Mouse (Mus musculus): ENCODE measurements at regions not wholly inside any gene's neighbourhood (a gene's known extent, or its start where the extent isn't known, plus 50 kb on each side); places are given as distances from the start of the nearest gene placed in this dataset.
A peak's percentile ranks its signal among the peaks of the same experiment; 100 is the strongest.

DNA sequence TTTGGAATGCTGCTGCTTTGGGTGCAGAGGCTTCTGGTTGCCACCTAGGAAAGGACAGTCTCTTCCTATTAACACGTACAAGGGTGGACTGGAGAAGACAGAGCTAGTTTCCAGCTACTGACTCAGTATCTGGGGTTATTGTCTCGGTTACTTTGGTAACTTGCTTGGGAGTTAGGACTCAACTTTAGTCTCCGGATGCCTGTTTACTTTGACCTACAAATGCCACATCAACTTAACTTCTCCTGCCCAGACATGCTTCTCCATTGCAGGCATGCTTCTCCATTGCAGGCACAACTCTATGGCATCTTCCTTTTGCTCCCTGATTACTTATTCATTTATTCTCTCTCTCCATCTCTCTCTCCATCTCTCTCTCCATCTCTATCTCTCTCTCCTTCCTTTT is 184.6 kb upstream of the Camk1g start:
- DNase-seq = no peak

DNA sequence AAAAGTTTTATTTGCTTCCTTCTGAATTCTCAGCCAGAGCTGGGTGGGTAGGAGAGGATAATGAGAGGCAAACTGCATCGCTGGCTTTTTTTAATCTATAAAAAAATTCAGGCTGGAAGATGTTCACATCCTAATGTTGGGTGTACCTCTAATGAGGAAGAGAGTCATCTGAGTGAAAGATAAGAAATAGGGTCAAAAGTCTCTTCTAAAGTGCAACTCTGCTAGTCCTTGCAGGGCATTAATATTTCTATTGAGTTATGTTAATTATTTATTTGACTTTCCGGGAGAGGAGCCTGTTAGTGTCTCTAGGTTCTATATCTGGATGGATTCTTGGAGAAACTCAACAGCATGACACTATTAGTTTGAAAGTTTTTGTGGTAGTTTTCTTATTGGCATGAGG is 182.2 kb upstream of the Camk1g start:
- DNase-seq = no peak

DNA sequence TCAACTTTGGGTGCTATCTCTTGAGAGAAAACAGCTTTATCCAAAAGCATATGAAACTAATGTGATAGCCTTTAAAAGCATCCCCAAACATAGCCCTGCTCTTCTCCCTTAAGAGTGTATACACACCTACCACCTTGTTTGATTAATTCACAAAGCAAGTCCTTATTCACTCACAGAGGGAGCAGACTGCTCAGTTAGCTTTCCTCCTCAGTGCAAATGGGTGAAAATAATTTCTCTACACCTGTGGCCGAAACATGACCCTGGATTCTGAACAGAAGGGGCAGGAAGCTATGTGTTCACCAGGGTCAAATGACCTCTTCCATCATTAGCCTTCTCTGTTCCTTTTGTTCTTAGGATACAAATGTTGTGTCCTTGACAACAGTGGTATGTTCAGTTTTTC is 181.2 kb upstream of the Camk1g start:
- no peak for DNase-seq

DNA sequence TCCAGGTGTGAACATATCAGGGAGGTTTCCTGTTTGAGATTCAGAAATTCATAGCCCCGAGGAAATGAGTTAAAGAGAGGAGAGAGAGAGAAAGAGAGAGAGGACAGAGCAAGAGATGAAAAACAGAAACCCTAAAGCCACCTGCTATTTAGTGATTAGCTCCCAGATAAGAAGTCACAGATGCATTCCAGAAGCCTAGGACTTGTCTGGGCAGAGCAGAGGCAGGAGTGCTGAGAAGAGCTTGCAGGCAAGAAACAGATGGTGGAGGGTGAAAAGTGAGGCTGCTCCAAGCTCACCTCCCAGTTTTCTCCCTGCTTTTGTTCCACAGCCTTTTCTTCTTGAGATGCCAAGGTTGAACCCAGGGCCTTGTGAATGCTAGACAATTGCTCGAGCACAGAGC is 180.7 kb upstream of the Camk1g start:
- no peak for DNase-seq

DNA sequence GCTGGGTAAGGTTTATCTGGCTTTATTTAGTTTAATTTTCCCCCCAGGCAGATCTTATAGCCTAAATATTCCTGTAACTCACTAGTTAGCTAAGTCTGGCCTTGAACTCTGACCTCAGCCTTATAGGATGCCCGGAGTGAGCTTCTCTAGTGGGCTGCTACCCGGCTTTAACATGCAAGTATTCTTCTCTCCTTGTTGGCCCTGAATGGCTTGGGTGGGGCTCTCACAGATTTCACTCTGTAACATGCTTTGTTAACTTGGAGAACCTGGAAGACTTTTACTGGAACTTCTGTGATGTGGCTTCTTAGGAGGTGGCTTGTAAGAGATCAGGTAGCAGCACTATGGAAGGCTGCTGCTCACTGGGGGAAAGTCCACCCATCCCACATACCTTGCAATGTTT is 177.3 kb upstream of the Camk1g start:
- DNase-seq = no peak

DNA sequence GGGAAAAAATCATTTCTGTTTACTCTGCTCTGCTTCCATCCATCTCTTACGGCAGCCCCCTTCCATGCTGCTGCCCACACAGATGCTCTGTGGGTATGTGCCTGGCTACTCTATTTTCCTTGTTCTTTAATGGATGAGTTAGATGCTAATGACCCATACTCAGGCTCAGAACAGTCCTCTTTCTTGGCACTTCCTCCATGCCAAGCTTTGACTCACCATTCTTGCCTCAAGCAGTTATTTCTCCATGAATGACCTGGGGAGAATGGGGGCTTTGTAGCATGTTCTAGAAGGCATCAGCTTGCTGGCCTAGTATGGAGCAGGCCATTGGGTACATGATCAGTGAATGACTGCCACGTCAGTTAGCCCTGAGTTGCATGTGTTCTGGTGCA is 175.9 kb upstream of the Camk1g start:
- no peak for DNase-seq

DNA sequence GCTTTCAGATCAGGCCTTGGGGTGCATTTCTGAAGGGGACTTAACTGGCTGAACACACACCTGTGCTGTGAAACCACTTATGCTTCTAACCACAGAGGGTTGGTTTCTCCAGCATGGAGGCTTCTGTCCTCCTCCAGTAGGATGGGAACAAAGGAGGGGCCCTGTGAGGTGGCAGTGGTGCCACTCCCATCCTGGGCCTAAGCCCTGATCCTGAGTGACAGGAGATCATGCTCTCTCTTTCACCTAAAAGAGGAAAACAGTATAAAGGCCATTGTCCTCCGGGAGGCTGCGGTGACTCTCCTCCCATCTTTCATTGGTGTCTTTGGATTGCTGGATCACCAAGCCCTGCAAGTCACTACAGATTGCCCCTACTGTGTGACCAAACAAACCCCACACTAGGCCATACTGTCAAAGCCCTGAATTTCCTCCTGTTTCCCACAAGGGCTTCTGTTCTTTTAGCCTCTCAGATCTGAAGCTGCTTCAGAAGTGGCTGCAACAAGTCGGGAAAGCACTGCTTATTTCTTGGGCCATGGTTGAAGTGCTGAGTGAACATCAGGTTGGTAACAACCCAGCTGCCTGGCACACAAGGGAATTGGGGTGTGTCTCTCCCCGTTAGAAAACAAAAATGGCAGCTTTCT is 175.4 kb upstream of the Camk1g start:
- no peak for DNase-seq

DNA sequence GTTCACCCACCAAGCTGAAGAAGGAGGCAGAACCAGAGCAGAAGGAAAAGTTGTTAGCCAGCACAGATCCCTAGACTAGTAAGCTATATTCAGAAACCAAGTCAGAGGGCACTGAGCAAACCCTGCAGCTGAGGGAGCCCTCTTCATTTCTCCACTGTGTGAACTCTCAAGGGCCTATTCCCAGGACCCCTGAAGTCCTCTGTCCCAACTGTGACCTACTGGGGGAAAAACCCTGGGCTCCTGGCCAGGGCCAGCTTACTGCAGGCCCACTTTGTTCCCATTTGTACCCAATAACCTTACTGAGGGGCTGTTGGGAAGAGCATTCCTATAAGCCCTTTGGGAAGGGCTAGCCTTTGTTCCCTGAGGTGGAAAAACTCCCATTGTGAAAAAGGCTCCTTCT is 174.7 kb upstream of the Camk1g start:
- no peak for DNase-seq

DNA sequence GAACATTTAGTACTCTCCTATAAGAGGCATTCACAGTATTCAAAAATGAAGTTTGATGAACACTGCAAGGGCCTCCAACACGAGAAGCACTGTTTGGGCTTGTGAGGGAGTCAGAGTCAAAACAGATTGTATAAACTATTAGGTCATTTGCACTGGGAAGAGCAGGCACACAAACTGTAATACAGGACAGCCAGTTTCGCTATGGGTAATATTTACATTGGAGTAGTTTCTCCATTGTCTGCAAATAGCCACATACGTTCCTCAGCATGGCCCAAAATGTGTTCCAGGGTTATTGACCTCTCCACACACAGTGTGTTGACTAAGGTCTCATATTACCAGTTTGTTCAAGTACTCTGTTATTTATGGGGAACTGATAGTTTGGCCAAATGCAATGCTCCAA is 173.7 kb upstream of the Camk1g start:
- DNase-seq = no peak

DNA sequence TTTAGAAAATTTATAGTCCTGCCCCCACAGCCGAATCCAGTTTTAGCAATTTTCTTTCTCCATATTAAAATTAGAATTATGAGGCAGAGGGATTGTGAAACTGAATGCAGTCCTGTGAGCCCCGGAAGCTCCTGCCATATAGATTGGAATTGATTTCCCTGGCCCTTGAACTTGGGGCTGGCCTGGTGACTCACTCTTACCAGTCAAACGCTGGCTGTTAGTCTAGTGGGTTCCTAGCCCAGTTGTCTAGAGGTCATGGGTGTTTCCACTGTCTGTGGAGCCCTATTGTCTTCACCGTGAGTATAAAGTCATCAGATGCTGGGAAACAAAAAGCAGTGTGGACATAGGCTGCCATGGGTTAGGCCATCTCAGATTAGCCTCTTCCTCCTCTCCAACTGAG is 173.2 kb upstream of the Camk1g start:
- no peak for DNase-seq

DNA sequence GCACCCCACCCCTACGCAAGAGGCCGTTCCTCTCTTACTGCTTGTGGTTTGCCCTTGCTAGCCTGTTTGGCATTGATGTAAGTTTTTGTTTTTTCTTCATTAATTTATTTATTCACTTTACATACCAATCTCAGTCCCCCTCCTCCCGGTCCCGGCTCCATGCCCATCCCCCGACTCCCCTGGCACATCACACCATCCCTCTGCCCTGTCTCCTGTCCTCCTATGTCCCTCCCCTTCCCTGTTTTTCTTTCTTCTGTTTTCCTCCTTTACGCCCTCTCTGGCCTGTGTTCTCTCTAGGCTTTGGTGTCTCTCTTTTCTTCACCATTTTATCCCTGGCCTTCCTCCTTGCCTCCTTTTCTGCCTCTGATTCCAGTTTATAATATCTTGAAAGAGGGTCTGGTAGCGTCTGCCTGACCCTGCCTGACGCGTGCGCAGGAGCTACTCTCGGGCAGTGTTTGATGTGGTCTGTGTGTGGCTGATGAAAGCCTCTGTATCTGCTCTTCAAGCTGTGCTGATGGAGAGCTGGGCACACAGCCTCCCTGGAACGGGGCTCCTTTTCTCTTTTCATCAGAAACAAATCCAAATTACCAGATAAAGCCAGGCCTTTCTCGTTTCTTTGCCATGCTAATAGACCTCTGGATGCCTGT is 172.0 kb upstream of the Camk1g start:
- DNase-seq = peak; percentile 33

DNA sequence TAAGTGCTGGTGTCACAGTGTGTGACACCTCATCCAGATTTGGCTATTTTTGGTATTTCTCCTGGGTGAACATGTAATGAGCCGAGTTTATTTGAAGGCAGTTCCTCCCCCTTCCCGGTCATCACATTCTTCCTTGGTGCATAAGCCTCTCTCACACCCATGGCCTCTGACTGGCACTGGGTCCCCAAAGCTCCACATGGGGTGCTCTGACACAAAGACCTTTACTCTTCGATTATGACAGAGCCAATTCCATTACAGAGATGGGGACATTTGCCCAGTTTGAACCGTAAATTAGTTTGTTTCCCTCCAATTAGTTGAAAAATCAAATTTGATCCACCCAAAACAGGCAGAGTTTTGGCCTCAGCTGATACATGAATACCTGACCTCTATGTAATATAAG is 171.2 kb upstream of the Camk1g start:
- DNase-seq = no peak

DNA sequence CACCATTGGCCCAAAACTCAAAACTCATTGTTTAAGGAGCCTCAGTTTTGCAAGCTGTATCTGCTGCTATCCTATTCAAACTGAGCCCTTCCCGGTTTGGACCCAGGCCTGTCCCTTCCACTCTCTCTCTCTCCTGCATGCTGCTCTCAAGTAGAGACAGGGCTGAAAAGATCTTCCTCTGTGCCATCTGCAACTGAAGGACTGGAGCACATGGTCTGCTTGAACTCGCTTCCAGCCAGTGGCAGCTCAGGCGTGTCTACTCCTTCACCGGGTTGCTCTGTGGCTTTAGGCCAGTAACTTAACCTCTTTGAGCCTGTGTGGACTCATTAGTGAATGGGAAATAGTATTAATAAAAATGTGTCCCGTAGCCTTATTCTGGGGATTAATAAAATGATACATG is 170.4 kb upstream of the Camk1g start:
- no peak for DNase-seq

DNA sequence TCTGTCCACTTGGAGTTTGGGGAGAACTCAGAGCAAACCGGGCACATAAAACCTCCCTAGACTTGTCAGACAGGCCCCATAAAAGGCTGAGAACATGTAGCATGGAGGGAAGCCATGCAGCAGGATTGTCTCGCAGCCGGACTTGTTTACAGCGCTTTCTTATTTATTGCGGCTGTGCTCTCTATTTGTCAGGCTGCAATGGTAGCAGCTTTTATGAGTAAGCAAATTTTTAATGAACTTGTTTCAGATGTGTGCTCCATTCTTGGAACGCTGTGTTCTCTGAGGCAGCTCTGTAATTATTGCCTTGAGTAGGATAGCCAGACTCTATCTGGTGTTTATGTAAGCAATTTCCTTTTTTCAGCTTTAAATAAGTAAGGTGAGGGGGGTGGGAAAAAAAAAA is 169.2 kb upstream of the Camk1g start:
- peak; percentile 60 for DNase-seq

DNA sequence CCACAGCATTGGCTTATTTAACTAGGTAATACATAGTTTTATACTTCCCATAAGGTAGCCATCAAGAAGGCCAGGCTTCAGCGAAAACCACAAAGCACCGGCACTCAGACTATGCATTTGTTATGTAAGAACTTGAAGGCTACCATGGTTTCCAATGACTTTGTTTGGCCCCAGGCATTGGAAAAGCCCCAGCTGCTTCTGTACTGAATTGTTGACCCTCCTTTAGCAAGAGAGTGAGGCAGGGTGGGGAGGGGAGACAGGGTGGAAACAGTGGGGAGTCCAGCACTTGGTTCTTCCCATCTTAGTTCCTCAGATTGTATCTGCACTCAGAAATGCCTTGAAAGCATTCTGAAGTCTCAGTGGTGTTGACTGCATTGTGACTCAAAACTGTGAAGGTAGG is 168.3 kb upstream of the Camk1g start:
- DNase-seq = peak; percentile 25

DNA sequence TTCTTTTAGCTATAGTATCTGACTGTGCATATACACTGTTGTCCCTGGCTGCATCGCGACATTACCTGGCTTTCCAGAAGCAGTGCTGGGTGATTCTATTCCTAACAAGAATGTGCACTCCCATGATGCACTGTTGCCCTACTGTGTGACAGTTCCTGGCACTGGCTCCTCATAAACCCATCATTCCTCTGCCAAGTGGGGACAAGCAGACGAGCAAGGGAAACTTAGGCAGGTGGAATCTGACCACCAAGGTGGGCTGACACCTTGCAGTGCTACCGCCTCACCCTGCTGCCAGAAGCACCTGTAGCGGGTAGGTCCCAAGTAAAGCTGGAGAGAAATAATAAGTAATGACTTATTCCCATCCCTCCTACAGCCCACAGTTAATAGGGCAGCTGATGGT is 167.5 kb upstream of the Camk1g start:
- DNase-seq = no peak

DNA sequence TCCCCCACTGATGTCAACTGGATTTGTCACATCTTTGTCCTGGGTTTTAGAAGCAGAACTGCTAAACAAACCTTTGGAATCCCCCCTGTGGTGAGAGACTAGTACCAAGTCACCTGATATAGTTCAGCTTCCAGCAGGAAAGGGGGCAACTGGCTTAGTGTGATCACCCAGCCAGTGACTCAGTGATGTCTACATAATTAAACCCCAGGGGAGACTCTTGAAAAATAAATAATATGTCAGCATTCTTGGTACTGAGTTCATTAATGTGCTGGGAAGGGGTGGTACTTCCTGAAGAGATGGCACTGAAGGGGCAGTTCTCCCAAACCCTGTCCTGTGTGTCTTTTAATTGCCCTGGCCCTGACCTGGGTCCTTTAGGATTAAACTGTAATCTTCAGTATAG is 166.5 kb upstream of the Camk1g start:
- DNase-seq = no peak

DNA sequence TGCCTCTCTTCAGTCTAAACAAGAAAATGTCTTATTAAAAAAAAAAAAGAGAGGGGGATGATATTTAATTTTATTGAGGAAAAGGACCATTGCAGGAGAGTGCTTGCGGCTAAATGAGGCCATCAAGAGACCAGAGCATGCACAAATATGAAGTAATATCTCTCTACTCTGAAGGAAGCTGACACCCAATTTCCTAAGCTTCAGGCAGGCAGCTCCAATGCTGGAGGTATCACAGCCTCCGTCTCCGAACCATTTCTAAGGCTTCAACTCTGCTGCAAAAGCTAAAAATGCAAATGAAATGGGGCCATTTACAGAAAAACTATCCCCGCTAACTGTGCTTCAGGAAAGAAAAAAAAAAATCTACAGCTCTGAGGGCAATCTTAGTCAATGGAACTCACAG is 164.4 kb upstream of the Camk1g start:
- no peak for DNase-seq

DNA sequence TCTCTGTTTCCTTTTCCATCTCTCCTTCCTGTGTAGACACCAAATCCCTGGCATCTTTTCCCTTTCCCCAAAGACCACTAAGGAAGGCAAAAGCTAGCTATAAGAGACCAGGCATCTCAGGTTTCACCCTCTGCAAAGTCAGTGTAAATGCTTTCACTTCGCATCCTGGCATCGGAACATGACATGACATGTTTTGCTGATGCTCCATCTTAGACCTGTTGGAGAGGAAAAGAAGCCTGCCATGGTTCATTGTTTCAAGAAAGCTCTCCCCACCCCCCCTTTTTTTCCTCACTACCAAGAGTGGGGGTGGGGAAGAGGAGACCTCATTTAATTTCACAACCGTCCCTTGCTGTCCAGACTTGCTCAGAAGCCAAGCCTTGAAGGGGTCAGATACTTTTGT is 156.4 kb upstream of the Camk1g start:
- DNase-seq = no peak

DNA sequence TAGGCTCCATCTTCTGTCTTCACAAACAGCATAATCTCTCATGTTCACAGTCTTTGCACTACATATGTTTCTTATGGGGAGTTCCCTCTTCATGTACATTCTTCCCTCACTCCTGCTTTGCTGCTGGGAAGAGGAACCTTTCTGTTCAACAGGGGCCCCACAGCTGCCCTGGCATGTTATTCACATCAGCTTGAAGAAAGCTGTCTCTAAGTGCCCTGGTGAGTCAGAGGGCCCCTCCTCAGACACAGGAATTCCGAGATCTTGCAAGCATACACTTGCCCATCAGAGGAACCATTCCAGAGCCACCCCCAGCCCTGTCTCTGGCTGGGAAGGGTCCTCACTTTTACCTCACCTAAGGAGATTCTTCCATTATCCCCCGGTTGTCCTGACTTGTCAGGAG is 151.9 kb upstream of the Camk1g start:
- no peak for DNase-seq

DNA sequence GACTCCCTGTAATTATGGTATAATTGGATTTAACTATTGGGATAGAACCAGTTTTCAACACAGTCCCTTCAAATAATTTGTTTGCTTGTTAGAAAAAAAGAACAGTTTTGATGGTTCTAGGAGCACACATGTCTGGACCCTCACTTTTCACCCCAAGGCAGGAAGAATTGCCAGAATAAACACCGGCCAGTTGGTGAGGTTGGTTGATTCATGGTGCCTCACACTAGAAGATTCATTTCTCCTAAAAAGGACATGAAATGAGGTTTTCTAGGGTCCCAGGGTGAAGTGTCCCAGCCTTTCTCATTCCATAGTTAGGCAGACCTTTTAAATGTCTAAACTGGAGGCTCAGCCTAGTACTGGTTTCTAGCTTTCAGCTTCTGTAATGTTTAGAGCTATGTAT is 148.7 kb upstream of the Camk1g start:
- no peak for DNase-seq

DNA sequence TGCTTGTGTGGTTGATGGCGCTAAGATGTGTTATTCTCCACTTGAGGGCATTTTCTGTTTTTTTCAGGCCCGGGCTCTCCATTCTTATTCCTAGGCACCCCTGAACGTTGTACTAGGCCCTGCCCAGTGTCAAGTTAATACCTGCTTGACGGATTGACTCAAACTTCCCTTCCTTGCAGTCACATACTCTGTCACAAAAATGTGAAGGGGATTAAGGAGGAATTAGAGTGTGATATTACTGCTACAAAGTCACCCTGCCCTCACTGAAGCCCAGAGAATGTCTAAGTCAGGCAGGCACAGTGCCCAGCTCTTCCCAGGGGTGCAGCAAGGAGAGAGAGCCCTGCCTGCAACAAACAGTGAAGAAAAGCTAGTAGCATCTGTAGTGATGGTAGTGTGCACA is 147.9 kb upstream of the Camk1g start:
- DNase-seq = no peak

DNA sequence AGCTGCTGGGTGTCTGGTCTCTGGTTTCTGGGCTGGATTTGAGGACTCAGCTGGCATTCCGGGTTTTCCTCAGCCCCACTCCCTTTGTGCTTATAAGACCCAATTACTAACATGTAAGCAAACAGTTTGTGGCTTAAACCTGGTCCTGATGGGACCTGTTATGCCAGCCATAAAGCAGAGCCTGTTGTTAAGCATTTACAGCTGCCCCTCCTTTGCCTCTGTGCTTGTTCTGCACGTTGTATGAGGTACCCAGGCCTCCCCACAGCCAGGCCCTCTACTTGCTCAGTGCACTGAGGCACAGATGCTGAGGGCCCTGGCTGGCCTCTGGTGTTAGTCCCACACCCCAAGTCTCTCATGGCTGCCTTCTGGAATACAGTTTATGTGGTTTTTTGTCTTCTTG is 147.2 kb upstream of the Camk1g start:
- no peak for DNase-seq

DNA sequence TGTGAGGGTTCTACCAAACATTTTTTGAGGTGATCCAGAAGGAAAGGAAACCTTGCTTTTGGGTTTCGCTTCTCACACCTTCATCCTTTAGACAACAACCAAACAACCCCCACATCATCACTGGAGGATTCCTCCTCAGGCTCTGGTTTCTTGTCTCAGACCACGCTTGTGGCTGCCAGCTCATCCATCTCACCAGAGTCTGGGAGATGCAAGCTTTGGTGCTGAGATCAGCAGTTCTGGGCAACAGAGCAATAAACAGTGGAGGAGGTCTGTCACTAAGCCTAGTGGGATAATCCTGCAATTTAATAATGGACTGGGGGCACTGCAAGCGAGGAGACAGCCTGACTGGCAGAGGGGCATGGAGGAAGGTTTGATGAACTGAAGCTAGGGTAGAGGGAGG is 146.3 kb upstream of the Camk1g start:
- no peak for DNase-seq

DNA sequence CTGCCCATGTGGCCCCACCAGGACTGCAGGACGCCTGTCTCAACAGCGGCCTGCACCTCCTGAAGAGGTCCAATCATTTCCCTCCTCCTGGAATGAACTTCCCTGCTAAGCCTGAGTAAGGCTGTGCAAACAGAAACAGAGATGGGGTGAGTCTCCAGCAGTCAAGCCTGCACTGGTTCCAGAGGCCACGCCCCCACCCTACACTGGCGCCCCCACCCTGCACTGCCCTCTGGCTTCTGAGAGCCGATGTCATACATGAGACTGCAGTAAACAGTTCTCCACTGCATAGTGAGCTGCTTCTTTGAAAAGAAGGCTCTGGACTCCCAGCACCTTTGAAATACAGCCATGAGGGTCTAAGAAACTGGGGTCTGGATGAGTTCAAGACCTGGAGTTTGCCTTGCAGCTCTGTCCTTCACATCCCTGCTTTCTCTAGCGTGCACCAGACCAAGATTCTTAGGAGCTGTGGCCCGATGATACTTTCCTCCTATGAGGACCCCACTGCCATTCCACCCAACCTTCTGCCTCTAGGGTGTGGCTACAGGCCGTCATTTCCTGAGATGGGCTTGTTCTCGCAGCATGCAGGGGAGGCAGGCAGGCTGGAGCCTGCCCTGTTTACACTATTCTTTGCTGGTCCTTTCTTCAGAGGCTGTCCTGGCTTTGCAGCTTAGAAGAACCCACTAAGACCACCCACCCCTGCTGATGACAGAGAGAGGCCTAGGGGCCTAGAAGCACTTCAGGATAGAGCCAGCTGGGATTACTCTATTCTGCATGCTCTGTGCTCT is 144.0 kb upstream of the Camk1g start:
- DNase-seq = peak; percentile 35

Measured in kidney, postnatal 14 days (tissue).